Mouse (Mus musculus) forebrain, postnatal 0 days (tissue): Measurements from ENCODE around the gene Ndufv1. TPM values are rescaled to one million over a fixed set of nuclear protein-coding genes. Genes with fewer than 3 reads are reported as not detected.

ENCODE experiments used
- ATAC-seq: fragments of 200-750 bp; cut with Nextera tagmentation; 2 replicates; pipeline ENCODE4 v1.8.0; 2017; ENCODE audit warnings: mild to moderate bottlenecking, moderate library complexity
- DNase-seq: peaks from one replicate; pipeline ENCODE4 v3.0.0-alpha.2; 2015
- H3K27ac ChIP-seq: fragments of 300-500 bp; sonication (generic); 2 replicates; pipeline ENCODE4 v1.5.1; 2014; ENCODE audit warnings: low read depth, mild to moderate bottlenecking, antibody characterized with exemption, low read length, moderate library complexity, mixed read lengths
- H3K27me3 ChIP-seq: fragments of 300-500 bp; sonication (generic); 2 replicates; pipeline ENCODE4 v1.6.1; 2014; ENCODE audit warnings: mild to moderate bottlenecking, low read length, mixed read lengths; ENCODE audit not compliant: insufficient read depth
- H3K36me3 ChIP-seq: fragments of 300-500 bp; sonication (generic); 2 replicates; pipeline ENCODE4 v1.6.1; 2014; ENCODE audit warnings: mild to moderate bottlenecking, moderate library complexity; ENCODE audit not compliant: insufficient read depth
- H3K4me1 ChIP-seq: fragments of 300-500 bp; sonication (generic); 2 replicates; pipeline ENCODE4 v1.6.1; 2014; ENCODE audit warnings: antibody characterized with exemption; ENCODE audit not compliant: insufficient read depth
- H3K4me2 ChIP-seq: fragments of 300-500 bp; sonication (generic); 2 replicates; pipeline ENCODE4 v1.6.1; 2014; ENCODE audit warnings: low read depth, mild to moderate bottlenecking, moderate library complexity
- H3K4me3 ChIP-seq: fragments of 300-500 bp; sonication (generic); 2 replicates; pipeline ENCODE4 v1.5.1; 2014; ENCODE audit warnings: low read depth, low read length, mixed read lengths
- H3K9ac ChIP-seq: fragments of 300-500 bp; sonication (generic); 2 replicates; pipeline ENCODE4 v1.6.1; 2014; ENCODE audit warnings: mild to moderate bottlenecking
- H3K9me3 ChIP-seq: fragments of 300-500 bp; sonication (generic); 2 replicates; pipeline ENCODE4 v1.6.1; 2016; ENCODE audit warnings: low read length
- CTCF ChIP-seq: sonication (generic); IDR thresholded peaks from 2 replicates; pipeline ENCODE4 v1.5.1; 2016; ENCODE audit warnings: antibody characterized with exemption, control low read depth, low read depth
- WGBS: fragments of 180-500 bp; shearing (Covaris S2); extraction: QIAGEN DNeasy Blood & Tissue Kit; methylation state at CpG from one replicate; pipeline ENCODE4 v1.1.7; 2014; 5-methylcytosine and 5-hydroxymethylcytosine counted together
- polyA plus RNA-seq: library from polyadenylated mRNA; unstranded; fragments of >200 nt; fragmentation: Nextera tagmentation; extraction: Ambion mirVana; gene quantifications from 2 replicates; pipeline ENCODE4 v1.2.1, GENCODE M21; 2015
- total RNA-seq: library from RNA; depleted of rRNA; stranded (reverse); fragments of >200 nt; gene quantifications from 2 replicates; pipeline ENCODE4 v1.2.3, GENCODE M21; 2014

The Ndufv1 gene
- total and polyA plus RNA-seq, 2 experiments from 2014 or later: 250 to 268 TPM

DNA sequence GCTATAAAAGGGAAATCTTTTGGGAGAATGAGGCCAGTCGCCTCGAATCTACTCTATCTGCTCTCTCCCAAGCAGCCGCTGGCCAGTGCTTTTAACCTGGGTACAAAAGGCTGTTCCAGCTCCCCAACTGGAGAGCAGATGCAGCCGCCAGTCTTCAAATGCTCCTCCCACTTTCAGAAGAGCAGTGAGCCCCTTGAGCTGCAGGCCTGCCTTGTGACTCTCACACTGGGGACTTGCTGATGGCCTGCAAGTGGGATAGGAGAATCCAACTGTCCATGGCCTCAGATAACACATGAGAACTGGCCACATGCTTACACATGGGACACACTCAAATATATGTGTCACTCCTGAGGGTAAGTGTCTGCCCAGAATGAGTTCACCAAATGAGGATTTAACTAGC, 44.1 kb upstream of the Ndufv1 start:
- no peaks in the 10 kb centered on the region for H3K36me3 ChIP-seq
- no peaks in the 10 kb centered on the region for H3K4me1 ChIP-seq
- no peak overlapping the region for H3K27ac ChIP-seq
- DNase-seq (no peak), ATAC-seq (no peak)
- no peaks in the 10 kb centered on the region for H3K9me3 ChIP-seq
- H3K4me3 ChIP-seq: no peak overlapping the region
- no peak overlapping the region for H3K4me2 ChIP-seq
- no peaks in the 10 kb centered on the region for H3K27me3 ChIP-seq
- no peak for TF ChIP-seq CTCF
- WGBS: 39% methylated on average over 4 of the region's 4 CpGs
- H3K9ac ChIP-seq: no peak overlapping the region

DNA sequence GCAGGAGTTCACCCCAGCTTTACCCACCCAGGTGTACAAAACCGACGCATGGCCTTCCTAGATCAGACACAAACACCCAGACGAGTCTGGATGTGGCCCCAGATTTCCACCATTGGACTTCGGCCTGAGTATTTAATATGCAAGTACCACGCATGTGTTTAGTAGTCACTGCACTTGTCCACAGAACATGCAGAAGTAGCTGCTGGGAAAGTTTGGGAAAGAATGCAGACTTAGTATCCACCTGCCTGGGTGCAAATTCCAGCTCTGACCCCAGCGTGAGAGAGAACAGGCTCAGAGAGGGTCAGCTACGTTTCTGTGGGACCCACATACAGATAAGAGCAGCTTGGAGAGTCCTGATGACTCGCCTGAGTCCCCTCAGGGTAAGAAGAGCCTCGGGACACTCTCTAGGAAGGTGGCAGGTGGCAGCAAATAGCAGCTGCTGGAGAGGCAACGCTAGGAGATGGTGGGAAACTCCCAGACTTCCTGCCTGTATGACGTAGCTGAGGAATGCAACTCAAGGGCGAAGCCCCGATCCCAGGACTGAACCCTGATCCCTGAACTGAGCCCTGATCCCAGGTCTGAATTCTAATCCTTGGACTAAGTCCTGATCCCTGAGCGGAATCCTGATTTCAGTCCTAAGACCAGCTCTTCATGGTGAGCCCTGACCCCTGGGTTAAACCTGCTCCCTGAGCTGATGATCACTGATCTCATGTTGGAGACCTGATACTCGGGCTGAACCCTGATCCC, 43.5 kb upstream of the Ndufv1 start:
- no peak overlapping the region for H3K4me2 ChIP-seq
- 64% methylated on average over 15 of the region's 15 CpGs for WGBS
- H3K4me1 ChIP-seq: no peaks in the 10 kb centered on the region
- no peaks in the 10 kb centered on the region for H3K9me3 ChIP-seq
- H3K36me3 ChIP-seq: no peaks in the 10 kb centered on the region
- no peak for TF ChIP-seq CTCF
- ATAC-seq (no peak), DNase-seq (no peak)
- H3K4me3 ChIP-seq: no peak overlapping the region
- H3K27ac ChIP-seq: no peak overlapping the region
- no peak overlapping the region for H3K9ac ChIP-seq
- no peaks in the 10 kb centered on the region for H3K27me3 ChIP-seq

DNA sequence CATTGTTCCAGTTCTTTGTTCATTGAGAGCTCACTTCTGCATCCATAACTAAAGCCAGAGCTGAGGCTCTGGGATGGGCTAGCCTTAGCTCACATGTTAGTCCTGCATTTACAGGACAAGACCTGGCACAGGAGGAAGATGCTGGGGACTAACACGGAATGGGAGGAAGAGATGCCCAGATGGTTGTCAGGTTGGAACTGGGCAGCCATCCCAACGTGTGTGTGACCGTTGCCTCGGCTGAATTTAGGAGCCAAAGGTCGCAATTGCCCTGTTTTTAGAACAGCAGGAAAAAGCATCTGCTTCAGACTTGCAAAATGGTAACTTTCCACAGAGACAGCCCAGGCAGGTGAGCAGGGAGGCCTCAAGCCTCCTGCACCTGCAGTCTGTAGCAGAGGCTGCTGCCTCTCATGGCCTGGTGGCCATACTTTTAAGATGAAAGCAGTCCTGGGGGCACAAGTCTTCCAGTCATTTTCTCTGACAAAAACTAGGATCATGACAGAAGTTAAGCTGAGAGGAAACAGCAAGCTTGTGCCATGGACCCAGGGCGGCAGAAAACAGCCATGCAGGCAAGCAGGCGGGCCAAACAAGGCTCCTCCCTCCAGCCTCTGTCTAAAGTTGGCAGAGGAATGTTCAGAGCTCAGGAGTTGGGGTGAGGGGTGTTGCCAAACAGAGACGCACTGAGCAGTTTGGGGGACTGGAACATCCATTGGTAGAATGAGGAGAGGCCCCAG, 42.8 kb upstream of the Ndufv1 start:
- no peak for TF ChIP-seq CTCF
- DNase-seq: no peak
- ATAC-seq: no peak
- Histone ChIP-seq H3K4me2 (no peak overlapping the region), H3K27me3 (no peaks in the 10 kb centered on the region), H3K9me3 (no peaks in the 10 kb centered on the region), H3K9ac (no peak overlapping the region), H3K4me1 (no peaks in the 10 kb centered on the region), H3K27ac (no peak overlapping the region), H3K36me3 (no peaks in the 10 kb centered on the region), H3K4me3 (no peak overlapping the region)
- 69% methylated on average over 8 of the region's 8 CpGs for WGBS

DNA sequence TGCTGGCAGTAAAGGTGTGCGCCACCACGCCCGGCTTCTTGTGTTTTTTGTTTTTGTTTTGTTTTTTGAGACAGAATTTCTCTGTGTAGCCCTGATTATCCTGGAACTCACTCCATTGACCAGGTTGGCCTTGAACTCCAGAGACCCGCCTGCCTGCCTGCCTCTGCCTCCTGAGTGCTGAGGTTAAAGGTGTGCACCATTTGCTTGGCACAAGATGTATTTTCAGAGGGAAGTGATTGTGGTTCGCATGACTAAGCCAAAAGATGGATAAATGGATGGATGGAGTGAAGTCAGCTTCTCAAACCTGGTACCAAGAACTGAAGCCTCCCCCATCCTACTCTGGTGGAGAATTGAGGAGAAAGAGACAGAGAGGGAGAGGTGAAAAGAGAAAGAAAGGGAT, 42.0 kb upstream of the Ndufv1 start:
- no peaks in the 10 kb centered on the region for H3K27me3 ChIP-seq
- DNase-seq: no peak
- no peak overlapping the region for H3K4me3 ChIP-seq
- H3K9ac ChIP-seq: no peak overlapping the region
- no peak for TF ChIP-seq CTCF
- no peaks in the 10 kb centered on the region for H3K4me1 ChIP-seq
- 86% methylated on average over 5 of the region's 5 CpGs for WGBS
- no peaks in the 10 kb centered on the region for H3K9me3 ChIP-seq
- no peaks in the 10 kb centered on the region for H3K36me3 ChIP-seq
- H3K4me2 ChIP-seq: no peak overlapping the region
- no peak for ATAC-seq
- H3K27ac ChIP-seq: no peak overlapping the region

DNA sequence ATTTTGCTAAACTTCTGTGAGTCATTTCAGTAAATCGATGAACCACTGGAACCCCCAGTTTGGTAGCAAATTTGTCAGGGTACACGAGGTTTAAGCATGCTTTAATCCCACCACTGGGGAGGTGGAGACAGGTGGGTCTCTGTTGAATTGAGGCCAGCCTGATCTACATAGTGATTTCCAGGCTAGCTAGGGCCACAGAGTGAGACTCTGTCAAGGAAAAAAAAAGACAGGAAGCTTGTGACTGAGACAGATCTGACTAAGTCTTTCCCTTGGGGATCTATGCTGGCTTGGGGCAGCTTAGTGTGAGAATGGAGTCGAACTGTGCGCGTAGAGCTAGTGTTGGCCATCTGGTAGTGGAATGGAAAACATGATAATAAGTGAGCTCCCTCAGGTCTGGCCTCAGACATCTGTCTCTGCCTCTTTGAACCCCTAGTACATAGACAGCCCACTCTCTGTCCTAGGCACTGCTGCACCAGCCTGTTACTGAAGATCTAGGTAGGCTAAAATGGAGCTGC, 40.0 kb upstream of the Ndufv1 start:
- no peaks in the 10 kb centered on the region for H3K9me3 ChIP-seq
- no peaks in the 10 kb centered on the region for H3K4me1 ChIP-seq
- H3K4me3 ChIP-seq: no peak overlapping the region
- H3K9ac ChIP-seq: no peak overlapping the region
- H3K4me2 ChIP-seq: no peak overlapping the region
- ATAC-seq: no peak
- H3K36me3 ChIP-seq: no peaks in the 10 kb centered on the region
- 85% methylated on average over 5 of the region's 5 CpGs for WGBS
- H3K27ac ChIP-seq: no peak overlapping the region
- no peak for TF ChIP-seq CTCF
- no peak for DNase-seq
- no peaks in the 10 kb centered on the region for H3K27me3 ChIP-seq

DNA sequence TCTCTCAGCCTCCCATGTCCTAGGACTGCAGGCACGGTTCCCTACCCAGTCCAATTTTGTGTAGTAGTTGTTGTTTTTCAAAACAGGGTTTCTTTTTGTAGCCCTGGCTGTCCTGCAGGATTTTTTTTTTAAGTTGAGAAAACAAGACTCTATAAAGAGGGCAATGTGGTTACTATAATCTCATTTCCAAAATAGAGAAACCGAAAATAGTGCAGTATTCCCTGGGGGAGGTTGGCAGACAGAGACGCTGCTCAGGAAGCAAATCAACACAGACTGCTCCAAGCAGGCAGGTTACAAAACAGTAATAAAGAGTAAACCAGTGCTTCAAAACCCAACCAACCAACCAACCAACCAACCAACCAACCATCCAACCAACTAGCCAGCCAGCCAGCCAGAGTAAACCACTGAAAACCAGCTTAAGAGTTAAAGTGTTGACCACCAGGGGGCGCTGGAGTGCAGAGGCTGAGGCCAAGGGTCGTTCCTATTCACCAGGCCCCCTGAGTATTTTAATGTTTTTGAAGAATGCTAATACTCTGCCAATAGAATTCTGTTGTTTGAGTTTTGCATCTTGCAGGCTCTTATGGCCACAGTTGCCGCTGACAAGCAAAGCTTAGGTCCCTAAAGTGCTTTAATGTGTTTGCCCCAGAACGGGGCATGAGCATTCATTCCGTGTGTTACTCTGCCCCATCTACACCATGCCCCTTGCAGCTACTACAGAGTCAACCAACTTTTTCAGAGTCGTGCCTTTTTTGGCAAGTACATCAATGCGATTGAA, 39.3 kb upstream of the Ndufv1 start:
- peak; percentile 72 for TF ChIP-seq CTCF
- ATAC-seq (no peak), DNase-seq (peak; percentile 31)
- Histone ChIP-seq H3K4me3 (no peak overlapping the region), H3K27me3 (no peaks in the 10 kb centered on the region), H3K9me3 (no peaks in the 10 kb centered on the region), H3K4me1 (no peaks in the 10 kb centered on the region), H3K9ac (no peak overlapping the region), H3K36me3 (no peaks in the 10 kb centered on the region), H3K27ac (no peak overlapping the region), H3K4me2 (no peak overlapping the region)
- WGBS: 53% methylated on average over 10 of the region's 10 CpGs
